Mouse (Mus musculus): Measurements from ENCODE around the gene Stum. TPM values are rescaled to one million over a fixed set of nuclear protein-coding genes. Genes with fewer than 3 reads are reported as not detected.
"Not testable (repeated sequence)": the region's sequence is repeated elsewhere in the genome, so short reads cannot be mapped to it uniquely, and the experiment has no call there.

Gene Stum
- polyA plus RNA-seq, 1 experiment: 11.6 TPM

GRCm38 (mm10) chr1:180391575-180391945 is 91.7 kb downstream of the Stum start:
- no peak for DNase-seq (ENCODE audit: low read depth)
- TF ChIP-seq POLR2A (IDR thresholded peaks at IDR 0.05; ENCODE audit: borderline replicate concordance, extremely low read depth, insufficient read depth, insufficient read length, poor library complexity, severe bottlenecking) (no peak), CTCF (IDR thresholded peaks at IDR 0.05; ENCODE audit: borderline replicate concordance, extremely low read depth, insufficient read depth, insufficient read length) (no peak)

- no peak for DNase-seq (ENCODE audit: low read depth)
- TF ChIP-seq POLR2A (IDR thresholded peaks at IDR 0.05; ENCODE audit: borderline replicate concordance, extremely low read depth, insufficient read depth, insufficient read length, poor library complexity, severe bottlenecking) (no peak), CTCF (IDR thresholded peaks at IDR 0.05; ENCODE audit: borderline replicate concordance, extremely low read depth, insufficient read depth, insufficient read length) (no peak)
These were observed 92.3 kb downstream of the Stum start for GRCm38 (mm10) chr1:180390746-180391574.

- DNase-seq (ENCODE audit: low read depth): no peak
- TF ChIP-seq POLR2A (IDR thresholded peaks at IDR 0.05; ENCODE audit: borderline replicate concordance, extremely low read depth, insufficient read depth, insufficient read length, poor library complexity, severe bottlenecking) (no peak), CTCF (IDR thresholded peaks at IDR 0.05; ENCODE audit: borderline replicate concordance, extremely low read depth, insufficient read depth, insufficient read length) (no peak)
These were observed 93.0 kb downstream of the Stum start for GRCm38 (mm10) chr1:180390321-180390731.

- not testable (repeated sequence) for DNase-seq (ENCODE audit: low read depth)
These were observed 94.0 kb downstream of the Stum start for GRCm38 (mm10) chr1:180389213-180389760.

- peak; percentile 12 for DNase-seq (ENCODE audit: low read depth)
- TF ChIP-seq CTCF (IDR thresholded peaks at IDR 0.05; ENCODE audit: borderline replicate concordance, extremely low read depth, insufficient read depth, insufficient read length): no peak
- TF ChIP-seq POLR2A (IDR thresholded peaks at IDR 0.05; ENCODE audit: borderline replicate concordance, extremely low read depth, insufficient read depth, insufficient read length, poor library complexity, severe bottlenecking): no peak
These were observed 94.8 kb downstream of the Stum start for GRCm38 (mm10) chr1:180388481-180388880.

GRCm38 (mm10) chr1:180387750-180388480 is 95.4 kb downstream of the Stum start:
- peak; percentile 18 for DNase-seq (ENCODE audit: low read depth)
- TF ChIP-seq CTCF (IDR thresholded peaks at IDR 0.05; ENCODE audit: borderline replicate concordance, extremely low read depth, insufficient read depth, insufficient read length) (no peak), POLR2A (IDR thresholded peaks at IDR 0.05; ENCODE audit: borderline replicate concordance, extremely low read depth, insufficient read depth, insufficient read length, poor library complexity, severe bottlenecking) (no peak)

GRCm38 (mm10) chr1:180386951-180387749 is 96.2 kb downstream of the Stum start:
- peak; percentile 99 for DNase-seq (ENCODE audit: low read depth)
- TF ChIP-seq POLR2A (IDR thresholded peaks at IDR 0.05; ENCODE audit: borderline replicate concordance, extremely low read depth, insufficient read depth, insufficient read length, poor library complexity, severe bottlenecking) (peak; percentile 68; the same call in 1 of the 2 replicates), CTCF (IDR thresholded peaks at IDR 0.05; ENCODE audit: borderline replicate concordance, extremely low read depth, insufficient read depth, insufficient read length) (peak; percentile 61)

GRCm38 (mm10) chr1:180385308-180385707 is 98.0 kb downstream of the Stum start:
- TF ChIP-seq POLR2A (IDR thresholded peaks at IDR 0.05; ENCODE audit: borderline replicate concordance, extremely low read depth, insufficient read depth, insufficient read length, poor library complexity, severe bottlenecking): no peak
- TF ChIP-seq CTCF (IDR thresholded peaks at IDR 0.05; ENCODE audit: borderline replicate concordance, extremely low read depth, insufficient read depth, insufficient read length): no peak
- no peak for DNase-seq (ENCODE audit: low read depth)

- DNase-seq (ENCODE audit: low read depth): no peak
- TF ChIP-seq CTCF (IDR thresholded peaks at IDR 0.05; ENCODE audit: borderline replicate concordance, extremely low read depth, insufficient read depth, insufficient read length): no peak
- TF ChIP-seq POLR2A (IDR thresholded peaks at IDR 0.05; ENCODE audit: borderline replicate concordance, extremely low read depth, insufficient read depth, insufficient read length, poor library complexity, severe bottlenecking): no peak
These were observed 98.8 kb downstream of the Stum start for GRCm38 (mm10) chr1:180384486-180384885.

- no peak for DNase-seq (ENCODE audit: low read depth)
- TF ChIP-seq POLR2A (IDR thresholded peaks at IDR 0.05; ENCODE audit: borderline replicate concordance, extremely low read depth, insufficient read depth, insufficient read length, poor library complexity, severe bottlenecking) (no peak), CTCF (IDR thresholded peaks at IDR 0.05; ENCODE audit: borderline replicate concordance, extremely low read depth, insufficient read depth, insufficient read length) (no peak)
These were observed 99.4 kb downstream of the Stum start for GRCm38 (mm10) chr1:180383884-180384283.

Other genes with a start within 250 kb of the Stum start
- 17.9 and 19.6 TPM in 2 replicates for gene Psen2, start 220.1 kb downstream of the Stum start, polyA plus RNA-seq (2012; rRNA removed)
- gene Itpkb, start 153.0 kb downstream of the Stum start, polyA plus RNA-seq (2012; rRNA removed): 3.0 and 6.3 TPM in 2 replicates
- 105 and 115 TPM in 2 replicates for gene Parp1, start 85.4 kb upstream of the Stum start, polyA plus RNA-seq (2012; rRNA removed)
- 10.2 and 13.9 TPM in 2 replicates for gene Lin9, start 157.6 kb upstream of the Stum start, polyA plus RNA-seq (2012; rRNA removed)
- gene Mixl1, start 213.5 kb upstream of the Stum start, polyA plus RNA-seq (2012; rRNA removed): 0.04 and 0.05 TPM in 2 replicates
- gene Acbd3, start 242.5 kb upstream of the Stum start, polyA plus RNA-seq (2012; rRNA removed): 28.8 and 36.1 TPM in 2 replicates

Measured in brain, embryonic 14.5 days (tissue).